Mouse (Mus musculus): ENCODE data around the gene Tacc2.

DNA sequence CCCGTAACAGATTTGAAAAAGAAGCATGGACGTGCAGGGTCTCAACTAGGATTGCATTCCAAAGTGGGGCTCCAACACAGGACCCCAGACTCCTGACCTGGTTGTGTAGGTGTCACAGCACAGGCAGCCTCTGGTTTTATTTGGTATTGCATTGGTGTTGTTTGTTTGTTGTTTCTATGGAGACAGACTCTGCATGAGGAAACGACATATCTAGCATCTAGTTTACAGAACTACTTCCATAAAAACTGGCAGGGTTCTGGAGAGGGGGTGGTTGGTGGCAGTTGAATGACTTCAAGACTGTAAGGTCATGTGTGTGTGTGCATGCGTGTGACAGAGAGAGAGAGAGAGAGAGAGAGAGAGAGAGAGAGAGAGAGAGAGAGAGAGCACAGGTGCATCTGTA, 70.8 kb downstream of the Tacc2 start:
- TF ChIP-seq CTCF (IDR thresholded peaks at IDR 0.05; ENCODE audit: insufficient read depth, low read depth, low read length) (no peak), POLR2A (IDR thresholded peaks at IDR 0.05; ENCODE audit: insufficient read depth, low read depth, low read length) (no peak)
